Mouse (Mus musculus) neural tube, embryonic 14.5 days (tissue): Measurements from ENCODE around the gene Gm13306. TPM values are rescaled to one million over a fixed set of nuclear protein-coding genes. Genes with fewer than 3 reads are reported as not detected.

Source experiments
- polyA plus RNA-seq: library from polyadenylated mRNA; unstranded; fragments of >200 nt; fragmentation: Nextera tagmentation; extraction: Ambion mirVana; gene quantifications from 2 replicates; pipeline ENCODE4 v1.2.1, GENCODE M21; 2014

The Gm13306 gene
- polyA plus RNA-seq, 1 experiment from 2014 or later, result 3.1 TPM

Other genes starting within 250 kb of the Gm13306 start
- gene Gm21541, start 249.8 kb upstream of the Gm13306 start, polyA plus RNA-seq, result not detected in 2 replicates
- gene Gm20878, start 211.9 kb upstream of the Gm13306 start, polyA plus RNA-seq, result 7.2 and 7.5 TPM in 2 replicates
- gene Fam205a4, start 187.4 kb upstream of the Gm13306 start, polyA plus RNA-seq, result 1.7 and 2.5 TPM in 2 replicates
- 1.4 and 1.6 TPM in 2 replicates for gene Gm21093, start 118.7 kb upstream of the Gm13306 start, polyA plus RNA-seq
- not detected in 2 replicates for gene Gm3893, start 62.2 kb upstream of the Gm13306 start, polyA plus RNA-seq
- not detected in 2 replicates for gene Gm13304, start 38.6 kb upstream of the Gm13306 start, polyA plus RNA-seq
- 0.50 TPM in 1 of 2 replicates, not detected in the other for gene Gm13305, start 15.2 kb downstream of the Gm13306 start, polyA plus RNA-seq
- 0.20 TPM in 1 of 2 replicates, not detected in the other for gene Gm10600, start 87.2 kb downstream of the Gm13306 start, polyA plus RNA-seq
- not detected in 2 replicates for gene Ccl21b, start 102.3 kb downstream of the Gm13306 start, polyA plus RNA-seq
- not detected in 2 replicates for gene Gm21953, start 140.8 kb downstream of the Gm13306 start, polyA plus RNA-seq
- not detected in 2 replicates for gene Fam205a3, start 164.9 kb downstream of the Gm13306 start, polyA plus RNA-seq